Mouse (Mus musculus) neural tube, embryonic 11.5 days (tissue): ENCODE measurements around the gene Pou2f1. TPM values are rescaled to one million over a fixed set of nuclear protein-coding genes. Genes with fewer than 3 reads are reported as not detected.

ENCODE experiments used
- ATAC-seq: fragments of 200-750 bp; cut with Nextera tagmentation; 2 replicates; pipeline ENCODE4 v1.8.0; 2017; ENCODE audit warnings: moderate number of reproducible peaks, mild to moderate bottlenecking, moderate TSS enrichment, moderate library complexity; ENCODE audit not compliant: insufficient read depth, low FRiP score, low TSS enrichment
- DNase-seq: peaks from one replicate; pipeline ENCODE4 v3.0.0-alpha.2; 2015; ENCODE audit warnings: low spot score
- H3K27ac ChIP-seq: fragments of 300-500 bp; sonication (generic); 2 replicates; pipeline ENCODE4 v1.5.1; 2014; ENCODE audit warnings: low read depth, mild to moderate bottlenecking, low read length
- H3K27me3 ChIP-seq: fragments of 300-500 bp; sonication (generic); 2 replicates; pipeline ENCODE4 v1.6.1; 2014; ENCODE audit warnings: mild to moderate bottlenecking, low read length, mixed read lengths; ENCODE audit not compliant: control insufficient read depth, insufficient read depth
- H3K36me3 ChIP-seq: fragments of 300-500 bp; sonication (generic); 2 replicates; pipeline ENCODE4 v1.6.1; 2014; ENCODE audit warnings: mild to moderate bottlenecking, low read length, moderate library complexity, mixed read lengths; ENCODE audit not compliant: control insufficient read depth, insufficient read depth
- H3K4me1 ChIP-seq: fragments of 300-500 bp; sonication (generic); 2 replicates; pipeline ENCODE4 v1.6.1; 2014; ENCODE audit warnings: low read length, mixed read lengths; ENCODE audit not compliant: control insufficient read depth, insufficient read depth
- H3K4me2 ChIP-seq: fragments of 300-500 bp; sonication (generic); 2 replicates; pipeline ENCODE4 v1.6.1; 2014; ENCODE audit warnings: low read depth, mild to moderate bottlenecking, moderate library complexity
- H3K4me3 ChIP-seq: fragments of 300-500 bp; sonication (generic); 2 replicates; pipeline ENCODE4 v1.5.1; 2014; ENCODE audit warnings: low read depth, low read length
- H3K9ac ChIP-seq: fragments of 300-500 bp; sonication (generic); 2 replicates; pipeline ENCODE4 v1.6.1; 2014; ENCODE audit warnings: mild to moderate bottlenecking, low read length
- H3K9me3 ChIP-seq: fragments of 300-500 bp; sonication (generic); 2 replicates; pipeline ENCODE4 v1.6.1; 2016; ENCODE audit warnings: low read length; ENCODE audit not compliant: control insufficient read depth
- WGBS: fragments of 180-500 bp; shearing (Covaris S2); extraction: QIAGEN DNeasy Blood & Tissue Kit; methylation state at CpG from one replicate; pipeline ENCODE4 v1.1.7; 2014; 5-methylcytosine and 5-hydroxymethylcytosine counted together
- polyA plus RNA-seq: library from polyadenylated mRNA; unstranded; fragments of >200 nt; fragmentation: Nextera tagmentation; extraction: Ambion mirVana; gene quantifications from 2 replicates; pipeline ENCODE4 v1.2.1, GENCODE M21; 2014

Pou2f1 gene
- polyA plus RNA-seq, 1 experiment from 2014 or later: 27.5 TPM

GRCm38 (mm10) chr1:165858356-165858755 lies 144.1 kb downstream of the Pou2f1 start:
- Histone ChIP-seq H3K36me3 (no peaks in the 10 kb centered on the region), H3K27me3 (0 out of 2 replicates have a peak, but pooled peaks cover under 1% of the 10 kb centered on the region), H3K9ac (no peak overlapping the region), H3K4me1 (no peaks in the 10 kb centered on the region), H3K9me3 (no peaks in the 10 kb centered on the region), H3K4me3 (no peak overlapping the region), H3K27ac (no peak overlapping the region), H3K4me2 (no peak overlapping the region)
- DNase-seq: no peak
- 84% methylated on average over 5 of the region's 5 CpGs for WGBS
- ATAC-seq: 0 out of 2 replicates have a peak, but pooled peaks have one; percentile 25

GRCm38 (mm10) chr1:165857279-165857678 lies 145.2 kb downstream of the Pou2f1 start:
- no peak overlapping the region for H3K4me2 ChIP-seq
- H3K27ac ChIP-seq: no peak overlapping the region
- H3K9ac ChIP-seq: no peak overlapping the region
- no peaks in the 10 kb centered on the region for H3K36me3 ChIP-seq
- ATAC-seq (no peak), DNase-seq (no peak)
- 0 out of 2 replicates have a peak, but pooled peaks cover 3% of the 10 kb centered on the region for H3K27me3 ChIP-seq
- H3K9me3 ChIP-seq: no peaks in the 10 kb centered on the region
- no peaks in the 10 kb centered on the region for H3K4me1 ChIP-seq
- WGBS: 93% methylated on average over 11 of the region's 11 CpGs
- no peak overlapping the region for H3K4me3 ChIP-seq

- Histone ChIP-seq H3K36me3 (no peaks in the 10 kb centered on the region), H3K4me2 (no peak overlapping the region), H3K9me3 (no peaks in the 10 kb centered on the region), H3K27ac (no peak overlapping the region), H3K9ac (no peak overlapping the region), H3K4me1 (no peaks in the 10 kb centered on the region), H3K4me3 (no peak overlapping the region), H3K27me3 (0 out of 2 replicates have a peak, but pooled peaks cover 5% of the 10 kb centered on the region)
- DNase-seq (no peak), ATAC-seq (no peak)
- 63% methylated on average over 9 of the region's 9 CpGs for WGBS
Observed at GRCm38 (mm10) chr1:165855759-165856545, 146.5 kb downstream of the Pou2f1 start.

GRCm38 (mm10) chr1:165853729-165854420 lies 148.6 kb downstream of the Pou2f1 start:
- H3K9ac ChIP-seq: no peak overlapping the region
- no peak overlapping the region for H3K4me2 ChIP-seq
- H3K27me3 ChIP-seq: 0 out of 2 replicates have a peak, but pooled peaks cover 8% of the 10 kb centered on the region
- no peaks in the 10 kb centered on the region for H3K9me3 ChIP-seq
- no peak overlapping the region for H3K4me3 ChIP-seq
- peak; percentile 85 for DNase-seq
- no peak overlapping the region for H3K27ac ChIP-seq
- no peaks in the 10 kb centered on the region for H3K36me3 ChIP-seq
- no peak for ATAC-seq
- no peaks in the 10 kb centered on the region for H3K4me1 ChIP-seq
- WGBS: 60% methylated on average over 10 of the region's 10 CpGs

- Histone ChIP-seq H3K9ac (no peak overlapping the region), H3K4me2 (no peak overlapping the region), H3K9me3 (no peaks in the 10 kb centered on the region), H3K27me3 (0 out of 2 replicates have a peak, but pooled peaks cover 8% of the 10 kb centered on the region), H3K4me1 (no peaks in the 10 kb centered on the region), H3K27ac (no peak overlapping the region), H3K36me3 (no peaks in the 10 kb centered on the region), H3K4me3 (no peak overlapping the region)
- WGBS: 60% methylated on average over 4 of the region's 4 CpGs
- DNase-seq (no peak), ATAC-seq (no peak)
Observed at GRCm38 (mm10) chr1:165853131-165853721, 149.3 kb downstream of the Pou2f1 start.

- Histone ChIP-seq H3K9ac (no peak overlapping the region), H3K4me3 (no peak overlapping the region), H3K4me1 (no peaks in the 10 kb centered on the region), H3K27me3 (0 out of 2 replicates have a peak, but pooled peaks cover 8% of the 10 kb centered on the region), H3K4me2 (no peak overlapping the region), H3K9me3 (no peaks in the 10 kb centered on the region), H3K36me3 (no peaks in the 10 kb centered on the region), H3K27ac (no peak overlapping the region)
- DNase-seq (no peak), ATAC-seq (0 out of 2 replicates have a peak, but pooled peaks have one; percentile 46)
- WGBS: 57% methylated on average over 5 of the region's 5 CpGs
Observed at GRCm38 (mm10) chr1:165852131-165852530, 150.3 kb downstream of the Pou2f1 start.

GRCm38 (mm10) chr1:165849458-165850445 lies 152.7 kb downstream of the Pou2f1 start:
- DNase-seq: no peak
- Histone ChIP-seq H3K9ac (no peak overlapping the region), H3K36me3 (no peaks in the 10 kb centered on the region), H3K4me2 (no peak overlapping the region), H3K4me1 (0 out of 2 replicates have a peak, but pooled peaks cover 8% of the 10 kb centered on the region), H3K4me3 (no peak overlapping the region), H3K9me3 (no peaks in the 10 kb centered on the region), H3K27ac (no peak overlapping the region), H3K27me3 (peaks cover 21% of the 10 kb centered on the region)
- WGBS: 79% methylated on average over 17 of the region's 17 CpGs
- no peak for ATAC-seq

GRCm38 (mm10) chr1:165848881-165849280 lies 153.6 kb downstream of the Pou2f1 start:
- H3K4me3 ChIP-seq: no peak overlapping the region
- DNase-seq: no peak
- 69% methylated on average over 4 of the region's 4 CpGs for WGBS
- peaks cover 25% of the 10 kb centered on the region for H3K27me3 ChIP-seq
- H3K27ac ChIP-seq: no peak overlapping the region
- no peak overlapping the region for H3K4me2 ChIP-seq
- no peaks in the 10 kb centered on the region for H3K36me3 ChIP-seq
- ATAC-seq: no peak
- no peaks in the 10 kb centered on the region for H3K9me3 ChIP-seq
- peaks cover 13% of the 10 kb centered on the region; the same call in 1 of the 2 replicates for H3K4me1 ChIP-seq
- no peak overlapping the region for H3K9ac ChIP-seq
